Mouse (Mus musculus) limb, embryonic 11.5 days (tissue): Measurements from ENCODE around the gene Olfr704. TPM values are rescaled to one million over a fixed set of nuclear protein-coding genes. Genes with fewer than 3 reads are reported as not detected.

Experiments used
- ATAC-seq: fragments of 200-750 bp; cut with Nextera tagmentation; 2 replicates; pipeline ENCODE4 v1.8.0; 2017; ENCODE audit warnings: low read depth; ENCODE audit not compliant: insufficient number of reproducible peaks, low FRiP score, low TSS enrichment
- DNase-seq: peaks from one replicate; pipeline ENCODE4 v3.0.0-alpha.2; 2015; ENCODE audit warnings: low spot score
- H3K27ac ChIP-seq: fragments of 300-500 bp; sonication (generic); replicated peaks from 2 replicates; pipeline ENCODE4 v1.5.1; 2014; ENCODE audit warnings: low read depth, mild to moderate bottlenecking, low read length
- H3K27me3 ChIP-seq: fragments of 300-500 bp; sonication (generic); 2 replicates; pipeline ENCODE4 v1.6.1; 2014; ENCODE audit warnings: mild to moderate bottlenecking, low read length, mixed read lengths; ENCODE audit not compliant: control insufficient read depth, insufficient read depth
- H3K36me3 ChIP-seq: fragments of 300-500 bp; sonication (generic); 2 replicates; pipeline ENCODE4 v1.6.1; 2014; ENCODE audit warnings: mild to moderate bottlenecking, low read length, moderate library complexity, mixed read lengths; ENCODE audit not compliant: control insufficient read depth, insufficient read depth
- H3K4me1 ChIP-seq: fragments of 300-500 bp; sonication (generic); 2 replicates; pipeline ENCODE4 v1.6.1; 2014; ENCODE audit warnings: low read length, mixed read lengths; ENCODE audit not compliant: control insufficient read depth, insufficient read depth
- H3K4me2 ChIP-seq: fragments of 300-500 bp; sonication (generic); 2 replicates; pipeline ENCODE4 v1.6.1; 2014; ENCODE audit warnings: low read depth, mild to moderate bottlenecking, moderate library complexity; ENCODE audit not compliant: severe bottlenecking
- H3K4me3 ChIP-seq: fragments of 300-500 bp; sonication (generic); 2 replicates; pipeline ENCODE4 v1.5.1; 2014; ENCODE audit warnings: low read depth, low read length
- H3K9ac ChIP-seq: fragments of 300-500 bp; sonication (generic); 2 replicates; pipeline ENCODE4 v1.6.1; 2014; ENCODE audit warnings: mild to moderate bottlenecking, low read length
- H3K9me3 ChIP-seq: fragments of 300-500 bp; sonication (generic); 2 replicates; pipeline ENCODE4 v1.6.1; 2016; ENCODE audit warnings: low read length; ENCODE audit not compliant: control insufficient read depth
- WGBS: fragments of 180-500 bp; shearing (Covaris S2); extraction: QIAGEN DNeasy Blood & Tissue Kit; methylation state at CpG from one replicate; pipeline ENCODE4 v1.1.7; 2014; 5-methylcytosine and 5-hydroxymethylcytosine counted together
- polyA plus RNA-seq: library from polyadenylated mRNA; unstranded; fragments of >200 nt; fragmentation: Nextera tagmentation; extraction: Ambion mirVana; gene quantifications from 2 replicates; pipeline ENCODE4 v1.2.1, GENCODE M21; 2014

Olfr704 gene
- polyA plus RNA-seq, 1 experiment from 2014 or later: not detected

GRCm38 (mm10) chr7:106907676-106908075 lies 44.7 kb downstream of the Olfr704 start, which contains the start of gene Olfr1532-ps1:
Gene Olfr1532-ps1 (plus strand): TSS chr7:106908001.
- H3K4me3 ChIP-seq: no peak within 1 kb of the TSS
- H3K36me3 ChIP-seq: no peaks in the 10 kb centered on the region
- no peak within 1 kb of the TSS for H3K27ac ChIP-seq
- no peaks in the 10 kb centered on the region for H3K27me3 ChIP-seq
- no peaks in the 10 kb centered on the region for H3K4me1 ChIP-seq
- 75% methylated on average over 2 of the region's 2 CpGs for WGBS
- no peak within 1 kb of the TSS for H3K9ac ChIP-seq
- H3K4me2 ChIP-seq: no peak within 1 kb of the TSS
- DNase-seq: no peak
- no peaks in the 10 kb centered on the region for H3K9me3 ChIP-seq
- no peak for ATAC-seq

Other genes starting within 250 kb of the Olfr704 start
- gene Olfr693, start 182.6 kb upstream of the Olfr704 start, polyA plus RNA-seq: not detected in 2 replicates
- gene Olfr694, start 171.4 kb upstream of the Olfr704 start, polyA plus RNA-seq: not detected in 2 replicates
- gene Olfr695, start 146.8 kb upstream of the Olfr704 start, polyA plus RNA-seq: not detected in 2 replicates
- not detected in 2 replicates for gene Olfr697, start 120.7 kb upstream of the Olfr704 start, polyA plus RNA-seq
- not detected in 2 replicates for gene Olfr698, start 107.8 kb upstream of the Olfr704 start, polyA plus RNA-seq
- gene Olfr699, start 70.0 kb upstream of the Olfr704 start, polyA plus RNA-seq: not detected in 2 replicates
- gene Olfr700, start 54.4 kb upstream of the Olfr704 start, polyA plus RNA-seq: not detected in 2 replicates
- gene Olfr701, start 49.1 kb upstream of the Olfr704 start, polyA plus RNA-seq: not detected in 2 replicates
- not detected in 2 replicates for gene Olfr702, start 29.3 kb upstream of the Olfr704 start, polyA plus RNA-seq
- gene Olfr703, start 19.8 kb upstream of the Olfr704 start, polyA plus RNA-seq: not detected in 2 replicates
- not detected in 2 replicates for gene Olfr705, start 13.7 kb downstream of the Olfr704 start, polyA plus RNA-seq
- gene Olfr706, start 25.0 kb downstream of the Olfr704 start, polyA plus RNA-seq: not detected in 2 replicates
- not detected in 2 replicates for gene Olfr707, start 38.1 kb downstream of the Olfr704 start, polyA plus RNA-seq
- gene Olfr1532-ps1, start 44.8 kb downstream of the Olfr704 start, polyA plus RNA-seq: not detected in 2 replicates
- gene Olfr709-ps1, start 69.0 kb downstream of the Olfr704 start, polyA plus RNA-seq: not detected in 2 replicates
- not detected in 2 replicates for gene Olfr710, start 85.1 kb downstream of the Olfr704 start, polyA plus RNA-seq
- gene Olfr6, start 100.8 kb downstream of the Olfr704 start, polyA plus RNA-seq: not detected in 2 replicates
- not detected in 2 replicates for gene Olfr711, start 112.3 kb downstream of the Olfr704 start, polyA plus RNA-seq
- gene Olfr2, start 142.9 kb downstream of the Olfr704 start, polyA plus RNA-seq: not detected in 2 replicates
- gene Olfr713, start 168.0 kb downstream of the Olfr704 start, polyA plus RNA-seq: not detected in 2 replicates
- gene Olfr714, start 207.8 kb downstream of the Olfr704 start, polyA plus RNA-seq: not detected in 2 replicates
- gene Olfr17, start 230.0 kb downstream of the Olfr704 start, polyA plus RNA-seq: not detected in 2 replicates
- gene Olfr715b, start 247.2 kb downstream of the Olfr704 start, polyA plus RNA-seq: not detected in 2 replicates